Mouse (Mus musculus) MEL (cell line): Measurements from ENCODE around the gene Chd6.

ENCODE experiments used
- CHD1 ChIP-seq: IDR thresholded peaks from 2 replicates; pipeline ENCODE4 v1.6.1; 2012; ENCODE audit warnings: low read depth, mild to moderate bottlenecking, inconsistent platforms, low read length, improper control_type of control experiment
- CTCF ChIP-seq, 3 experiments: IDR thresholded peaks in 2 of 3; conservative IDR thresholded peaks in 1 of 3; 2 replicates each; pipeline ENCODE4 v1.5.1; 2011 to 2012; ENCODE audit warnings: low read length in 3 of 3, low read depth in 2 of 3, mild to moderate bottlenecking in 2 of 3, improper control_type of control experiment in 1 of 3, inconsistent platforms in 1 of 3, mixed read lengths in 1 of 3, moderate library complexity in 1 of 3; ENCODE audit not compliant: control insufficient read depth in 1 of 3, insufficient read depth in 1 of 3, poor library complexity in 1 of 3, severe bottlenecking in 1 of 3
- ELF1 ChIP-seq: IDR thresholded peaks from 2 replicates; pipeline ENCODE4 v1.6.1; 2014; ENCODE audit warnings: low read depth, mild to moderate bottlenecking, inconsistent platforms, low read length, improper control_type of control experiment, moderate library complexity
- EP300 ChIP-seq, 2 experiments: IDR thresholded peaks; 2 replicates each; pipeline ENCODE4 v1.6.1; 2011; ENCODE audit warnings: improper control_type of control experiment in 2 of 2, low read length in 2 of 2, low read depth in 1 of 2, mild to moderate bottlenecking in 1 of 2
- HCFC1 ChIP-seq: IDR thresholded peaks from 2 replicates; pipeline ENCODE4 v1.6.1; 2012; ENCODE audit warnings: low read depth, mild to moderate bottlenecking, inconsistent platforms, low read length, improper control_type of control experiment, moderate library complexity
- JUND ChIP-seq: IDR thresholded peaks from 2 replicates; pipeline ENCODE4 v1.6.1; 2011; ENCODE audit warnings: low read depth, mild to moderate bottlenecking, improper control_type of control experiment, low read length
- MAFK ChIP-seq: IDR thresholded peaks from 2 replicates; pipeline ENCODE4 v1.6.1; 2011; ENCODE audit warnings: low read depth, mild to moderate bottlenecking, low read length, improper control_type of control experiment, borderline replicate concordance
- MAX ChIP-seq: IDR thresholded peaks from 2 replicates; pipeline ENCODE4 v1.6.1; 2011; ENCODE audit warnings: low read length, improper control_type of control experiment
- MYC ChIP-seq: IDR thresholded peaks from 2 replicates; pipeline ENCODE4 v1.6.1; 2011; ENCODE audit warnings: low read depth, mild to moderate bottlenecking, low read length, improper control_type of control experiment, moderate library complexity
- RCOR1 ChIP-seq: IDR thresholded peaks from 2 replicates; pipeline ENCODE4 v1.6.1; 2012; ENCODE audit warnings: low read depth, mild to moderate bottlenecking, inconsistent platforms, low read length, improper control_type of control experiment
- TCF12 ChIP-seq: IDR thresholded peaks from 2 replicates; pipeline ENCODE4 v1.6.1; 2014; ENCODE audit warnings: low read depth, mild to moderate bottlenecking, inconsistent platforms, low read length, improper control_type of control experiment, moderate library complexity
- USF1 ChIP-seq: IDR thresholded peaks from 2 replicates; pipeline ENCODE4 v1.6.1; 2014; ENCODE audit warnings: low read depth, mild to moderate bottlenecking, inconsistent platforms, low read length, improper control_type of control experiment, moderate library complexity
- USF2 ChIP-seq, 2 experiments: IDR thresholded peaks; 2 replicates each; pipeline ENCODE4 v1.6.1; 2011 to 2012; ENCODE audit warnings: improper control_type of control experiment in 2 of 2, low read length in 2 of 2, borderline replicate concordance in 1 of 2, inconsistent platforms in 1 of 2, low read depth in 1 of 2, mild to moderate bottlenecking in 1 of 2; ENCODE audit not compliant: insufficient read depth in 1 of 2

- TF ChIP-seq MYC = peak; percentile 95
- TF ChIP-seq CTCF (IDR thresholded peaks at IDR 0.05 in 2 of 3, conservative IDR thresholded peaks at IDR 0.05 in 1 of 3; ENCODE audit: control insufficient read depth in 1 of 3, insufficient read depth in 1 of 3, low read depth in 2 of 3, low read length in 3 of 3, poor library complexity in 1 of 3, severe bottlenecking in 1 of 3) = no peak
- TF ChIP-seq EP300 (IDR thresholded peaks at IDR 0.05; ENCODE audit: low read depth in 1 of 2, low read length in 2 of 2) = no peak; a peak in 1 of 4 replicates
- no peak for TF ChIP-seq USF2 (IDR thresholded peaks at IDR 0.05; ENCODE audit: borderline replicate concordance in 1 of 2, insufficient read depth in 1 of 2, low read depth in 1 of 2, low read length in 2 of 2)
- no peak for TF ChIP-seq ELF1
- no peak for TF ChIP-seq MAFK
- TF ChIP-seq MAX = peak; percentile 96
- peak; percentile 71 for TF ChIP-seq USF1
- TF ChIP-seq JUND = no peak
- no peak for TF ChIP-seq HCFC1
- no peak for TF ChIP-seq RCOR1
- TF ChIP-seq CHD1 = no peak
- TF ChIP-seq TCF12 = no peak
Observed at GRCm38 (mm10) chr2:161004338-161004737, 104.5 kb downstream of the Chd6 start.
